Mouse (Mus musculus) heart, postnatal 4 days (tissue): ENCODE results near the gene Malrd1. TPM values are rescaled to one million over a fixed set of nuclear protein-coding genes. Genes with fewer than 3 reads are reported as not detected.
"Not testable (repeated sequence)": the region's sequence is repeated elsewhere in the genome, so short reads cannot be mapped to it uniquely, and the experiment has no call there.

Experiments used
- DNase-seq: peaks from one replicate; pipeline ENCODE4 v3.0.0; 2021
- total RNA-seq, 2 experiments: library from RNA; stranded (reverse); gene quantifications; 2 replicates each; pipeline ENCODE4 v1.2.3; 2021

The Malrd1 gene
- total RNA-seq, result not detected

DNA sequence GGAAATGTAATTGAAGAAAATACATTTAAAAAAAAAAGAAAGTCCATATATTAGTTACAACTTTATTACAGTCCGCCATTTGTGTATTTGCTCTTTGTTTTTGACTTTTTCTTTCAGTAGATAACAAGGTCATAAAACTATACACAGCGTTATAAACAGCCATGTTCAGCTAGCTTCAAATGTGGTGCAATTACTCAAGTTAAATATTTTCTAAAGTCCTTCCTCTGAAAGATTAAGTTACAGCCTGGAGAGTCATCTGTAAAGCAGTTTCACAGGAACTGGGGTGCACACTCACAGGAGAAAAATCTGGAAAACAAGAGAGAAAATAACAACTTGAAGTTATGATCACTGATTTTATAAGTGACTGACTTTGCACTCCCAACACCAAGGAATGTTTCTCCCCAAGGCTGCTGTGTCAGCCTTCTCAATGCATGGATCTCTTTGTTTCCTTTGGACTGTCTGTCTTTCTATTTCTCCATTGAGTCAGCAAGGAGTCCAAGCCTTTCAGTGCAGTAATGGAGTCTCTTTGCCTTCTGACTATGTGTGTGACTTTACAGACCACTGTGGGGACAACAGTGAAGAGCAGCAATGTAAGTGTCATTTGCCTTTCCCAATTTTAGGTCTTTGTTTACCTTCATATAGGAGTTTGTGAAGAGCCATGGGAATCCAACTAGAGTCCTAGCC is at the start of gene Malrd1:
Gene Malrd1 (plus strand): TSS at position 239 of the 684 bp plus-strand sequence.
- no peak for DNase-seq

DNA sequence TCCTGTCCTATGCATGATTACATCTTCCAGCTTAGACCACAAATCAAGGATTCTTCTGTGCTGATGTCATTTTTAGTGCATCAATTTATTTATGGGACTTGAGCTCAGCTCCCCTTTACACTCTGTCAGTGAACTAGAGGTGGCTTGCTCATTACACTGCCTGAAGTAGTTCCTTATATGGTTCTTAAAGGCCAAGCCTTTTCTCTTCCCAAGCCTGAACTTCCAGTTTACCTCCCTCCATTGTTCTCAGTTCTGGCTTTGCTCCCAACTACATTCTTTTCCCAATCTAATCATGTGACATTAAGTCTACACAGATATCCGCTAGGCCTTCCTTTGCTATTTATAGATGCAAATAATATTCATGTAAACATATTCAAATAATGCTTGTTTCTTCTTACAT is 12.4 kb downstream of the Malrd1 start:
- DNase-seq, result no peak

- no peak for DNase-seq
Observed at GRCm38 (mm10) chr2:15613327-15613948, 87.2 kb downstream of the Malrd1 start.

- no peak for DNase-seq
Observed at GRCm38 (mm10) chr2:15614026-15614425, 87.7 kb downstream of the Malrd1 start.

DNA sequence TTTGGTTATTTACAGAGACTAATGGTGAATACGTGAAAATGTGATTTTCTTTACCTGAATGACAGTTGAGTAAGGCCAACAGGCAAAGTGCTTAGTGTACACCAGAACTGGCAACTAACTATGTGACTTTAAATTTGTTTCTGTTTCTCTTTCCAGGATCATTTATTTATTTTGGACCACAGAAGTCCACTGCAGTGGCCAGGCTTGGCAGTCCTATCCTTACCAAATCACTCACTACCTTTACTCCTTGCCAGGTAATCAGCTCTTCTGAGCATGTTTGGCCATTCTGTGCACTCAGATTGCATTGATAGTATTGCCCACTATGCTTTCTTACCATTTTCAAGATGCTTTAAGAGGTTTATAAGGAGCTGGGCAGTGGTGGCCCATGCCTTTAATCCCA is 109.5 kb downstream of the Malrd1 start:
- DNase-seq, result no peak

DNA sequence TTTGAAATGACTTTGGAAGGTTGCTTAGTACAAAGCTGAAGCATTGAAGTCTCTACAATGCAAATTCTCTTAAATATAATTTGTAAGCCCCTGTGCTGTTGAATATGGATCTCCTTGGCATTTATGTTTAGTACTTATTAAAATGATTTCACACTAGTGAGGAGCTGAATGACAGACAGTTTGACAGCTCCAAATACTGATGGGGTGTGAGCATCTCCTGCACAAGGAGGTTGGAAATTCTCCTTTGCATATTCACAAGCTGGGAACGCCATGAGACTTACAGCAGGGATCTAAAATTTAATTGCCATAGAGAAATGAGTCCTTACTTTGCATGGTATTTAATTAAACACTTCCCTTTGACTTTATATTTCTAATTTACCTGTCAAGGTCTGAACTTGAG is 117.6 kb downstream of the Malrd1 start:
- no peak for DNase-seq

DNA sequence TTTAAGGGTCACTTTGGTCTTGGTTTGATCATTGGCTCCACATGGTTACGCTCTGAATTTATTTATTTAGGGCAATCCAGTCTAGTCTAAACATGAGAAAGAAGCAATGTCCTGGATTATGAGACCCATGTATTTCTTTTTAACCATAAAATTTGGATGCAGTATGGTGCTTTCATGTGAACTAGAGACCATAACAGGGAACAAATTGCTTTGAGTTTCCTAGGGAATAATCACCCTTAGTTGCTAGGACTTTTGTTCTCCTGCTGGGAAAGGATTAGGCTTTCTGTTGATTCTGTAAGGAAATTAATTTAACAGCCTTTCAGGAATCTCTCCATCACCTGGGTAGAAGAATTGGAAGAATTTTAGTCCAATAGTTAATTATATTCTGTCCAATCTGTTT is 130.1 kb downstream of the Malrd1 start:
- DNase-seq, result no peak

- DNase-seq, result no peak
Observed at GRCm38 (mm10) chr2:15702977-15703376, 176.7 kb downstream of the Malrd1 start.

- DNase-seq, result no peak
Observed at GRCm38 (mm10) chr2:15740945-15741344, 214.7 kb downstream of the Malrd1 start.

- no peak for DNase-seq
Observed at GRCm38 (mm10) chr2:15744979-15745688, 218.9 kb downstream of the Malrd1 start.

DNA sequence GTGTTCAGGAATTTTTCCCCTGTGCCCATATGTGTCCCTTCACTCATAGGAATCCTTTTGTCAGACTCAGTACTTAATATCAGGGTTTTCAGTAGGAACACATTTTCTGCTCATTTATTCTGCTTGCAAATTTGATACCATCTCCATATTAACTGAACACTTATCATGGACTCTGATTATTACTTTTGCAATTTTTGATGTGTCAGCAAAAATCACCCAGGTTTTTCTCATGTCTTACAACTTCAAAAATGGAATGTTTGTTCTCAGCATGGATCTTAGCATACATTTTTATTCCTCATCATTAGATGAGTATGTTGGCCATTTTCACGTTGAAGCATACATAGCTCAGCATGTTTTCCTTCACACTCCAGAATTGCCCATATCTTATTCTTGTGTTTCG is 258.5 kb downstream of the Malrd1 start:
- DNase-seq, result no peak

DNA sequence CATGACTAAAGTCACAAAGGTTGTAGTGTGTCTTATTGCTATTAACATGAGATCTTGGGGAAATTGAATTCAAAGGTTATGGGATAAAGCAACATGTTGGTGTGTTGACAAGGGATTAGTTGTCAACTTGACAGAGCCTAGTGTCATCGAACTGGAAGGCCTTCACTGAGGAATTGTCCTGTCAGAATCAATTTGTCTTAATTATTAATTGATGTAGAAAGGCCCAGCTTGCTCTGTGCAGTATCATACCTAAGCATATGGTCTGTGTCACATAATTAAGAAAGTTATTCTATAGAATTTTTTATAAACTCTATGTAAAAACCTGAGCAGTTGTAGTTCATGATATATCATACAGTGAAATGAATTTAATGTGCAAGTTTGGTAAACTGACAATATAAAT is 289.4 kb downstream of the Malrd1 start:
- no peak for DNase-seq

GRCm38 (mm10) chr2:15869380-15869779 is 343.1 kb downstream of the Malrd1 start:
- no peak for DNase-seq

GRCm38 (mm10) chr2:15893418-15894120 is 367.3 kb downstream of the Malrd1 start:
- DNase-seq, result no peak

DNA sequence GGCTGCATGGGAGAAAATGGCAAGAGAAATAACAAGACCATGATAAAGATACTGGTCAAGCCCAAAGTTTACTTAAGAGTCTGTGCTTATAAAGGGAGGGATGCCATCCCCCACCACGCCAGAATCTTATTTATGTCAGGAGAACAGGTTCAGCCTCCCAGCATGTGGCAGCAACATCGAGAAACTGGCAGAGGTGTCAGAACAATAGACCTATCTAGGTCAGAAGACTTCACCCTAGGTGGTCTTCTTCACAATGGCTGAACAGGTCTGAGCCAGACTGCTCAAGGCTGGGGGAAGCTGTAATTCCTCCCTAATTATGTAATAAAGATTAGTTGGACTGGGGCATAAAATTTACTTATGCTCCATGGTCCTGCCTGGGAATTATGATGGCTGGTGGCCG is 399.2 kb downstream of the Malrd1 start:
- DNase-seq, result no peak

DNA sequence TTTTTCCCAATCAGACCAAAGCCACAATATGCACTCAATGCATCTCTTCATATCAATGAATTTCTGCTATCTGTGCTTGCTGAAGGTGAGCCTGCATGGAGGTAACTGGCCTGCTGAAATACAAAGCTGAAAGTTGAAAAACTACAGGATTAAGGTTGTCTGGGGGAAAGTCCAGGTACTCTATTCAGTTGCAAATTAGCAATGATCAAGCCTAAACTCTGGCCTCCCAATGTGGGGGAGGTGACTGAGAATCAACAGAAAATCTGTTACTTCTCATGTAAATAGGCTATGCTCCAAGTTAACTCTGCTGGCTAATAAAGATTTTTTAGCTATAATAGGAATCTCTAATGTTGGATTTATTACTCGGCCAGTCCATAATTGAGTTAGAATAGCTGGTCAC is 399.8 kb downstream of the Malrd1 start:
- no peak for DNase-seq

GRCm38 (mm10) chr2:15931479-15931878 is 405.2 kb downstream of the Malrd1 start:
- no peak for DNase-seq

DNA sequence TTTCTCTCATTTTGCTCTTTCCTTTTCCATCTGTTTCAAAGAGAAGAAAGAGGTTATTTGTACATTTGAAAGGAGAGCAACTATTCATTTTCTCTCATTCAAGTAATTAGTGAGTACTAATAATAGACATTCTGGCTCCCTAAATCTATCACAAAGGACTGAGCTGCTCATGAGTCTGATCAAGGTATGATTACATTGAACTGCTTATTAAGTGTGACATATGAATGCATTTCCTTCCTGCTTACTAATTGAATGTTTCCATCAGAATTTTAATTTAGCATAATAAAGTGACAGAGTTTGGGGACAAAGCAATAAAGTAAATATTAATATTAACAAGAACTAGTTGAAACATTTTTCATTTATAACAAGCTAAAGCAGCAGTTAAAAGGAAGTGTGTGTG is 405.6 kb downstream of the Malrd1 start:
- no peak for DNase-seq

GRCm38 (mm10) chr2:15932340-15932739 is 406.1 kb downstream of the Malrd1 start:
- DNase-seq, result no peak

GRCm38 (mm10) chr2:16002925-16003324 is 476.6 kb downstream of the Malrd1 start:
- DNase-seq, result no peak

DNA sequence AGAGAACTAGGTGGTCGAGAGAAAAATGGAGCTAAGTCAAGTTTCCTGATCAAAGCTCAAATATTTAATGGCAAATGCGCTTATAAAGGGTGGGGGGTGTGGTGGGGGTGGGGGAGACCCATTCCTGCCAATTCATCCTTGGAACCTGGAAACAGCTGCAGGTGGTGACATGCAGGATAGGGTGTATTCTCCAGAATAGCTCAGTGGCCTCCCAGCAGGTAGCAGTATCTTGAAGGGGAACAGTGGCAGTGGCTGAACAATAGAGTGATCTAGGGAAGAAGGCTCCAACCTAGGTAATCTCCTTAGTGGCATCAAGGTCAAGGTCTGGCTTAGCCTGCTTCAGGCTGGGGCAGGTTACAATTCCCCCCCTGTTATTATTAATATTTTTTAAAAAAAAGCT is 490.8 kb downstream of the Malrd1 start:
- DNase-seq, result not testable (repeated sequence)

DNA sequence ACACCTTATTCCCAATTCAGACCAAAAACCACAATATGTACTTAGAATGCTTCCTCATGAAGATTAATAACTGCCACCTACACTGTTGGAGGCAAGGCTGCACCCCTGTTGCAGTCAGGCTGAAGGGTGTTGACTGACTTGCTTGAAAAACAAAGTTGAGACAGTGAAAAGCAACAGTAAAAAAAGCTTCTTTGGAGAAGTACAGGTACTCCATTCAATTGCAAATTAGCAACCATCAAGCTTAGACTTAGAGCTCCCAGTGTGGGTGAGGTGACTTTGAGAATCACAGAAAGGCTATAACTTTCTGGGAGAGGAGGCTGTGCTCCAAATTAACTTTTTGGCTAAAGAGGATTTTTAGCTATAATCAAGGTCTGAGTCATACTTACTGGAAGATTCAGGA is 491.4 kb downstream of the Malrd1 start:
- not testable (repeated sequence) for DNase-seq

DNA sequence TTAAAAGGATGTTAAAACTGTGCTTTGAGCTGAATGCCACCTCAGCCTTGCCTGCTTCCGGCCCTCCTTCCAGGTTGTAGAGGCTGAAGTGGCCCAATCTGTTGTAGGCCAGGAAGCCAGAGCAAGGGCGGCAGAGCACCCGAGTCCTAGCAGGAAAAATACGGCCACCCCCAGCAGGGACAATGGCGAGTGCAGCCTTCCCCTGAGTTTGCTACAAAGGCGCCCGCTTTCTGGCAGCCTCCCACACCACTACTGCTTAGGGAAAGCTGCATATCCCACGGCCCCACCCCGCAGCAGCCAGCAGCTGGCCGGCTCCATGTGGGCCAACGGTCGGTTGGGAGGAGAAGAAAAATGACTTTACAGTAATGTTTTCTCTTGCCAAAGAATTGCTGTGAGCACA is 503.5 kb downstream of the Malrd1 start:
- DNase-seq, result peak; percentile 4
